Mouse (Mus musculus): ENCODE results near the gene Tas1r3. TPM values are rescaled to one million over a fixed set of nuclear protein-coding genes. Genes with fewer than 3 reads are reported as not detected.

Tas1r3 gene
- polyA plus RNA-seq, 1 experiment from 2014 or later, result 0.22 TPM

- no peaks in the 10 kb centered on the region for H3K9me3 ChIP-seq (replicated peaks)
- H3K4me3 ChIP-seq, result no peak overlapping the region
- DNase-seq (ENCODE audit: low spot score), result no peak
- WGBS, result 87% methylated on average over 11 of the region's 11 CpGs
- H3K36me3 ChIP-seq, result peaks cover 31% of the 10 kb centered on the region
- peaks cover 24% of the 10 kb centered on the region for H3K27me3 ChIP-seq (ENCODE audit: low read depth, poor library complexity, severe bottlenecking)
- H3K4me1 ChIP-seq, result peaks cover 51% of the 10 kb centered on the region
- H3K27ac ChIP-seq (replicated peaks), result no peak overlapping the region
These were observed 25.7 kb downstream of the Tas1r3 start for GRCm38 (mm10) chr4:155837404-155838010.

- Histone ChIP-seq H3K4me1 (peaks cover 32% of the 10 kb centered on the region), H3K27me3 (ENCODE audit: low read depth, poor library complexity, severe bottlenecking) (no peaks in the 10 kb centered on the region), H3K27ac (replicated peaks) (no peak overlapping the region; the same call in 1 of the 2 replicates), H3K4me3 (peak overlapping the region; percentile 22; the same call in 1 of the 2 replicates), H3K9me3 (replicated peaks) (no peaks in the 10 kb centered on the region), H3K36me3 (peaks cover 28% of the 10 kb centered on the region)
- peak; percentile 75 for DNase-seq (ENCODE audit: low spot score)
- WGBS, result 41% methylated on average over 2 of the region's 2 CpGs
These were observed 29.3 kb downstream of the Tas1r3 start for GRCm38 (mm10) chr4:155833836-155834235.

- Histone ChIP-seq H3K9me3 (replicated peaks) (no peaks in the 10 kb centered on the region), H3K27ac (replicated peaks) (no peak overlapping the region), H3K36me3 (peaks cover 32% of the 10 kb centered on the region), H3K4me3 (peak overlapping the region; percentile 22), H3K27me3 (ENCODE audit: low read depth, poor library complexity, severe bottlenecking) (no peaks in the 10 kb centered on the region), H3K4me1 (peaks cover 27% of the 10 kb centered on the region)
- WGBS, result 91% methylated on average over 4 of the region's 4 CpGs
- DNase-seq (ENCODE audit: low spot score), result no peak
These were observed 29.9 kb downstream of the Tas1r3 start for GRCm38 (mm10) chr4:155833234-155833633.

GRCm38 (mm10) chr4:155832321-155832720 lies 30.8 kb downstream of the Tas1r3 start:
- WGBS, result 55% methylated on average over 10 of the region's 10 CpGs
- Histone ChIP-seq H3K9me3 (replicated peaks) (no peaks in the 10 kb centered on the region), H3K4me3 (peak overlapping the region; percentile 70), H3K4me1 (peaks cover 27% of the 10 kb centered on the region), H3K27ac (replicated peaks) (peak overlapping the region; percentile 88), H3K27me3 (ENCODE audit: low read depth, poor library complexity, severe bottlenecking) (no peaks in the 10 kb centered on the region), H3K36me3 (peaks cover 41% of the 10 kb centered on the region)
- no peak for DNase-seq (ENCODE audit: low spot score)

GRCm38 (mm10) chr4:155831831-155832230 lies 31.3 kb downstream of the Tas1r3 start:
- DNase-seq (ENCODE audit: low spot score), result no peak
- Histone ChIP-seq H3K36me3 (peaks cover 46% of the 10 kb centered on the region), H3K4me3 (peak overlapping the region; percentile 70), H3K27me3 (ENCODE audit: low read depth, poor library complexity, severe bottlenecking) (no peaks in the 10 kb centered on the region), H3K4me1 (peaks cover 27% of the 10 kb centered on the region), H3K9me3 (replicated peaks) (no peaks in the 10 kb centered on the region), H3K27ac (replicated peaks) (peak overlapping the region; percentile 88)
- WGBS, result 2% methylated on average over 25 of the region's 25 CpGs

GRCm38 (mm10) chr4:155831205-155831766 lies 31.9 kb downstream of the Tas1r3 start, which contains the start of gene Aurkaip1:
Gene Aurkaip1, plus strand, starts transcription at chr4:155831272.
- H3K9me3 ChIP-seq (replicated peaks), result no peaks in the 10 kb centered on the region
- peak within 1 kb of the TSS; percentile 88 for H3K27ac ChIP-seq (replicated peaks)
- H3K4me1 ChIP-seq, result peaks cover 27% of the 10 kb centered on the region
- peak; percentile 96 for DNase-seq (ENCODE audit: low spot score)
- H3K27me3 ChIP-seq (ENCODE audit: low read depth, poor library complexity, severe bottlenecking), result no peaks in the 10 kb centered on the region
- under 1% methylated on average over 49 of the region's 49 CpGs for WGBS
- peak within 1 kb of the TSS; percentile 70 for H3K4me3 ChIP-seq
- H3K36me3 ChIP-seq, result peaks cover 51% of the 10 kb centered on the region

- Histone ChIP-seq H3K4me1 (peaks cover 27% of the 10 kb centered on the region), H3K27me3 (ENCODE audit: low read depth, poor library complexity, severe bottlenecking) (no peaks in the 10 kb centered on the region), H3K27ac (replicated peaks) (peak overlapping the region; percentile 63), H3K9me3 (replicated peaks) (no peaks in the 10 kb centered on the region), H3K4me3 (peak overlapping the region; percentile 70), H3K36me3 (peaks cover 58% of the 10 kb centered on the region)
- 57% methylated on average over 8 of the region's 8 CpGs for WGBS
- no peak for DNase-seq (ENCODE audit: low spot score)
These were observed 32.6 kb downstream of the Tas1r3 start for GRCm38 (mm10) chr4:155830596-155830995.

GRCm38 (mm10) chr4:155829866-155830265 lies 33.3 kb downstream of the Tas1r3 start:
- Histone ChIP-seq H3K9me3 (replicated peaks) (no peaks in the 10 kb centered on the region), H3K4me3 (no peak overlapping the region), H3K36me3 (peaks cover 60% of the 10 kb centered on the region), H3K4me1 (peaks cover 27% of the 10 kb centered on the region), H3K27ac (replicated peaks) (no peak overlapping the region), H3K27me3 (ENCODE audit: low read depth, poor library complexity, severe bottlenecking) (no peaks in the 10 kb centered on the region)
- WGBS, result 92% methylated on average over 4 of the region's 4 CpGs
- no peak for DNase-seq (ENCODE audit: low spot score)

GRCm38 (mm10) chr4:155823443-155823842 lies 39.7 kb downstream of the Tas1r3 start:
- Histone ChIP-seq H3K4me1 (no peaks in the 10 kb centered on the region), H3K36me3 (peaks cover 100% of the 10 kb centered on the region), H3K9me3 (replicated peaks) (no peaks in the 10 kb centered on the region), H3K27me3 (ENCODE audit: low read depth, poor library complexity, severe bottlenecking) (no peaks in the 10 kb centered on the region), H3K4me3 (no peak overlapping the region), H3K27ac (replicated peaks) (no peak overlapping the region)
- 95% methylated on average over 16 of the region's 16 CpGs for WGBS
- no peak for DNase-seq (ENCODE audit: low spot score)

GRCm38 (mm10) chr4:155821025-155821424 lies 42.1 kb downstream of the Tas1r3 start:
- no peaks in the 10 kb centered on the region for H3K4me1 ChIP-seq
- H3K36me3 ChIP-seq, result peaks cover 100% of the 10 kb centered on the region
- 86% methylated on average over 7 of the region's 7 CpGs for WGBS
- no peaks in the 10 kb centered on the region for H3K9me3 ChIP-seq (replicated peaks)
- H3K27me3 ChIP-seq (ENCODE audit: low read depth, poor library complexity, severe bottlenecking), result no peaks in the 10 kb centered on the region
- no peak for DNase-seq (ENCODE audit: low spot score)
- no peak overlapping the region for H3K4me3 ChIP-seq
- no peak overlapping the region for H3K27ac ChIP-seq (replicated peaks)

- peaks cover 13% of the 10 kb centered on the region for H3K4me1 ChIP-seq
- H3K4me3 ChIP-seq, result no peak overlapping the region
- no peak for DNase-seq (ENCODE audit: low spot score)
- H3K9me3 ChIP-seq (replicated peaks), result no peaks in the 10 kb centered on the region
- WGBS, result 88% methylated on average over 4 of the region's 4 CpGs
- peaks cover 94% of the 10 kb centered on the region for H3K36me3 ChIP-seq
- H3K27me3 ChIP-seq (ENCODE audit: low read depth, poor library complexity, severe bottlenecking), result no peaks in the 10 kb centered on the region
- no peak overlapping the region for H3K27ac ChIP-seq (replicated peaks)
These were observed 45.6 kb downstream of the Tas1r3 start for GRCm38 (mm10) chr4:155817533-155817932.

GRCm38 (mm10) chr4:155812665-155813181 lies 50.4 kb downstream of the Tas1r3 start:
- no peak for DNase-seq (ENCODE audit: low spot score)
- H3K27ac ChIP-seq (replicated peaks), result peak overlapping the region; percentile 98
- H3K4me3 ChIP-seq, result peak overlapping the region; percentile 98
- peaks cover 24% of the 10 kb centered on the region for H3K4me1 ChIP-seq
- H3K36me3 ChIP-seq, result peaks cover 83% of the 10 kb centered on the region
- H3K27me3 ChIP-seq (ENCODE audit: low read depth, poor library complexity, severe bottlenecking), result no peaks in the 10 kb centered on the region
- H3K9me3 ChIP-seq (replicated peaks), result no peaks in the 10 kb centered on the region
- under 1% methylated on average over 46 of the region's 49 CpGs for WGBS

All from midbrain, embryonic 10.5 days (tissue).